Mouse (Mus musculus) A20 (cell line): ENCODE measurements around the gene Tyms.
"Not testable (repeated sequence)": the region's sequence is repeated elsewhere in the genome, so short reads cannot be mapped to it uniquely, and the experiment has no call there.

ENCODE experiments used
- DNase-seq: peaks from one replicate; pipeline ENCODE4 v3.0.0-alpha.2; 2011; ENCODE audit warnings: low read depth, low spot score

Tyms gene

DNA sequence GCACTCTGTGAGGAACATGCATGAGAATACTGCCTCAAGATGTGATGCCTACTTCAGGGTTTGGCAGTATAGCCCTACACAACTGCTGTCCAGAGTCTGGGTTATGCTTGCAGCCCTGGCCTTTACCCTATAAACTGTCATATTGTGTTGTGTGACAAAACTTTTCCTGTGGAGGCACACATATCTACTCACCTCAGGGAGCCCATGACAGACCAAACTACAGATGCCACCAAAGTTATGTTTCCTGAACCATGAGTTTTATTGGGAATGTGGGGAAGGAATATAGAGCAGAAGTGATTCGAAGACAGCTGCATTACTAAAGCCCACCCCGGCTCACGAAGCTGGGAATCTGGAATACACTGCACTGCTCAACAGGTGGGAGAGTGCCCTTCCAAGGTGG lies 29.9 kb upstream of the Tyms start:
- DNase-seq, result no peak

DNA sequence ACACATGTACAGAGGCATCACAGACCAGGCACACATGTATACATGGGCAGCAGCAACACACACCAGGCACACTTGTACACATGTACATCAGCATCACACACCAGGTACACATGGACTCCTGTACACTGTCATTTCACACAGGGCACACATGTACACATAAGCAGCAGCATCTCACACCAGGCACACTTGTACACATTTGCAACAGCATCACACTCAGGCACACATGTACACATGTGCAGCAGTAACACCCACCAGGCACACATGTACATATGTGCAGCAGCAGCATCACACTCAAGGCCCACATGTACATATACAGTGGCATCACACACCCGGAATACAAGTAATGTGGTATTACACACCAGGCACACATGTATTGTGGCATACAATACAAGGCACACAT lies 24.8 kb upstream of the Tyms start:
- no peak for DNase-seq

DNA sequence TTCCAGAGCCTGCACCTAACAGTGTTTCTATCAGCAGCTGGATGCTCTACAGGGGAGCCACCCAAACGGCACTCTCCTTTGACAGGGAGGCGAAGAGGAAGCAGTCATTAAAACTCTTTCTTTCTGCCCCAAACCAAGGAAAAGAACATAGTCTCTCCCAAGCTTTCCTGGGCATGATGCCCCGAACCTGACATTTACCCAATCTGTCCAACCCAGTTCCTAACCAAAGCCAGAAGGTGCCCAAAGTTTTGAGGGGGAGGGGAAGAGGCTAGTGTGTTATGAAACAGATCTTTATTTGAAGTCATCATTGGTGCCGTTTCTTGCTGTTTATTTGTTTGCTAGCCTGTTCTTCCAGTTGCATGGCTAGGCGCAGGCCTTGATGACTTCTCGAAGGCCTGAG lies 22.3 kb upstream of the Tyms start:
- no peak for DNase-seq

DNA sequence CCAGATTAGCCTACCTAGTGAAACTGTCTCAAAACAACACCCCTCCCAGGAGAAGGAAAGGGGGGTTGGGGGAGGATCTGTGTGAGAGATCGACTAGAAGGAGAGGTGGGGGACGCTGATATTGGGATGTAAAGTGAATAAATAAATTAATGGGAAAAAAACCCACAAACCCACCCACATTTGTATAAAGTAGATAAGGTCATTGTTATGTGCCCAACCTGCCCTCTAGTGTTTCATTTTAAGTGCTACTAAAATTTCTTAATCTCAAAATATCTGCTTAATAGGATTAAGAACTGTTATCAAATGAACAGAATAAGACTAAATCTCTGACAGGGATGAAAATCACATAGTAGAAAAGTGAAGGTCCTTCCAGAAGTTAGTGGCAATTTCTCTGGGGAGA lies 21.0 kb upstream of the Tyms start:
- DNase-seq, result no peak

DNA sequence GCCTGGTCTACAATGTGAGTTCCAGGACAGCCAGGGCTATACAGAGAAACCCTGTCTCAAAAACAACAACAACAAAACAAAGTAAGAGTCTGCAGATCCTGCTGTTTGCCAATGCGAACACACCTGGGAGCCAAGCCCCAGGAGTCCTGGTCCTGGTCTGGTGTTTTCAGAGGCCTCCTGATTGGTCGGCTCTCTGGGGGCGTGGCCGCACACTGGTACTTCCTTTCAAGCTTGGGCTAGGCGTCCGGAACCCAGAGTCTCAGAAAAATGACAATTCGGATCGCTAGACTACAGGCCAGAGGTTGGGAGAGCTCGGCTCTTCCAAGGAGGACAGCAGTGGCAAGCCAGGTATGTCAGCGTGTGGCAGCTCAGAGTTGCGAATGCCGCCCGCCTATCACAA lies 19.3 kb upstream of the Tyms start:
- peak; percentile 56 for DNase-seq

DNA sequence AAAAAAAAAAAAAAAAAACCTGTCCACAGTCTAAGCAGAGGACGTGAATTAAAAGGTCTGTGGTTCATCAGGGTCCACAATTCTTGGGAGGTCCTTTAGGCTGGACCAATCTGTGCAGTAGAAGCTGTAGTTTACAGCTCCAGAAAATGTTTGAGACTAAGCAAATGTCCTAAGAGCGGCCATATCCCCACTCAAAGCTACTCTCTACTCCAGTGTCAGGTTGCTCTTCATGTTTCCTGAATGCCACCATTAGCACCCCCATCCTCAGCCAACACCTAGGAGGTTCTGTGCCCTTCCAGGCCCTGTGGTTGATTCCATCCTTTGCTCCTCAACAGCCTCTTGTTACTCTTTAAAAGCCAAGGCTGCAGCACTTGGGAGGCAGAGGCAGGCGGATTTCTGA lies 1.0 kb downstream of the Tyms start:
- peak; percentile 34 for DNase-seq

DNA sequence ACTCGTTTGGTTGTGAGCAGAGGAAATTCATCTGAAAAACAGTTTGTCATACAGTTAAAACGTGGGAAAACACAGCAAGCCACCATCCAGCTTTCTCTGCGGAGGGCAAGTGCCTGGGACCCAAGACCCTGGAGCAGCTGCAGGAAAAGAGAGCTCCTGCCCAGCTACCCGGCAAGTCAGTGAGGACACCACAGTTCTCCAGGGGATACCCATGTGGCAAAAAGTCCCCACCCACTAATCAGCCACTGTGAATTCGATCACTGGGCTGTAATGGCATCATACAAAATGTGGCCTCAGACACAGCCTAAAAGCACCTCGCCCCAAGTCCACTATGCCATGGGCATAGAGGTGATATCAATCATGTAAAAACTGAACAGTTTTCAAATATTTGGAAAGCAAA lies 1.7 kb downstream of the Tyms start:
- DNase-seq, result no peak

DNA sequence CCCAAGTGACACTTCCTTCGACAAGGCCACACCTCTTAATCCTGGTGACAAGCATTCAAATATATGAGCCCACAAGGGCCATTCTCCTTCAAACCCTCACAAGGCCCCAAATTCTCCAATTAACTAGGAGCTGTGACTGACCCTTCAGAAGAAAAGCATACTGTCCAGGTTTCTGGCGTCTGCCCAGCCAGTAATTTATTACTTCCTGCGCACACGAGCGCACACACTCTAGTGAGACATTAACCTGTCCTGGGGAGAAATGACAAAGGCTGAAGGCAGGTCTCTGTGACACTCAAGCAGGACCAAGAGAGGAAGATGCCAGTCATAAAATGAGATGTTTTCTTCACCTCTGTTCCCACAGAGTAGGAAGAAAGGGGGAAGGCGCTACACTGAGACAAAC lies 5.7 kb downstream of the Tyms start:
- DNase-seq, result no peak

DNA sequence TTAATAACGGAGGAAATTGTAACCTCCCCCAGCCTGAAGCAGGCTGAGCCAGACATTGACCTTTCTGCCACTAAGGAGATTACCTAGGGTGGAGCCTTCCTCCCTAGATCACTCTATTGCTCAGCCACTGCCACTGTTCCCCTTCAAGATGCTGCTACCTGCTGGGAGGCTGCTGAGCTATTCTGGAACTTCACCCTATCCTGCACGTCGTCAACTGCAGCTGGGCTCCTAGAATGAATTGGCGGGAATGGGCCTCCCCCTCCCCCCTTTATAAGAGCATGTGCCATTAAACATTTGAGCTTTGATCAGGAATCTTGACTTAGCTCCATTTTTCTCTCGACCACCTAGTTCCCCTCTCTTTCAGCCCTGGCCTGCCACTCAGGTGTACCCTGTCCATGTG lies 13.8 kb downstream of the Tyms start:
- not testable (repeated sequence) for DNase-seq

DNA sequence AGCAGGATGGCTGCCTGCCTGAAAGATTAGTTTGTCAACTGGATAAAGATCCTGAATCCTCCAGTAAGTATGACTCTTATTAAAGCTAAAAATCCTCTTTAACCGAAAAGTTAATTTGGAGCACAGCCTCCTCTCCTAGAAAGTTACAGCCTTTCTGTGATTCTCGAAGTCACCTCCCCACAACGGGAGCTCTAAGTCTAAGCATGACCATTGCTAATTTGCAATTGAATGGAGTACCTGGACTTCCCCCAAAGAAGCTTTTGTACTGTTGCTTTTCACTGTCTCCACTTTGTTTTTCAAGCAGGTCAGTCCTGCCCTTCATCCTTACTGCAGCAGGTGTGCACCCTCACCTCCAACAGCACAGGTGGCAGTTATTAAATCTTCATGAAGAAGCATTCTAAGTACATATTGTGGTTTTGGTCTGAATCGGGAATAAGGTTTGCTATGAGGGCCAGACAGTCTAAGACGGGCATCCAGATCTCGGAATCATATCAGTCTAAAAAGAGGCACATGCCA lies 15.1 kb downstream of the Tyms start:
- DNase-seq, result no peak

DNA sequence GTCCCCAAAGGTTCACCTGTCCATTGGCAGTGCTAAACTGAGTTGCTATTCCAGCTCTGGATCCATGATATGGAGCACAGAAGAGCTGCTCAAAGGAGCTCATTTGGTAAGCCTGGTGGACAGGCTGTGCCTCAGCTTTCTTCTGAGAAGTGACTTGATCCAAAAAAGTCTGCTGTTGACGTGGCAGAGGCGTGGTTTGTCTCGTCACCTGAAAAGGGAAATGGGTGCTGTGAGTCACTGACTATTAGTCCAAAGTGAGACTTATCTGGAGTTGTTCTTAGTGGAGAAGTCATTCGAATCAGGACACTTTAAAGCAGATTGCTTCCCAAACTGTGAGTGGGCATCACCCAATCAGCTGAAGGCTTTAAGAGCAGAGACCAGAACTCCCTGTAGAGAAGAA lies 33.6 kb downstream of the Tyms start:
- peak; percentile 33 for DNase-seq

DNA sequence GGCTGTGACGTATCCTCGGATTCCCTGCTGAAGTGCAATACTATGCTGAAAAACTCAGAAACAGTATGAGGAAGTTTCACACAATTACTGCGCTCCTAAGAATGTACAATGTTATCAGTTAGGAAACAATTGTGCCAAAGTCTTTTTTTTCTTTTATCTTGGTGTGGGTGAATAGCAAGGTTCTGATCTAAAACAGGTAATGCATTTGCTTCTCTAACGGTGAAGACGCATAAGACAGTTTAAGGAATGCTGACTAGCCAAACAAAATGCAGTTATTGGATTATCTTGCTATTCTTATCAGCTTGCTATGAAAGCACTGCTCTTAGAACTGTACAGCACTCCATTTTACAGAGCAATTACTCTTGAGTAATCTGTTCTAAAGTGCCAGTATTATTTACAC lies 34.1 kb downstream of the Tyms start:
- not testable (repeated sequence) for DNase-seq

DNA sequence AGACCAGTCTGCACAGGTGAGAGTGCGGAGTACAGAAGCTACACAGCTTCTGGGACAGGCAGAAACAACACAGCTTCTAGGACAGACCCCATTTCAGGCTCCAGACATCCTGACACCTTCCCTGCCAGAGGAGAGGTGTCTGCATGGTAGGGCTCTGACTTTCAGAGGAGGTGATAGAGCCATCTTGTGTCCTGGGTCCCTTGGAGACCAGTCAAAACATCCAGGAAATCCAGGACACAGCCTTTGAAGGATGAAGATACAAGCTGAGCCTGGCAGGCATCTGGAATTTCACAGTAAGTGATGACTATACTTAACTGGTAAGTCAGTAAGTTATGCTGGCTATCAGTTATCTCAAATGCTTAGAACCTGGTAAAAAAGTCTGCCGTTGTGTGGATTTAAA lies 36.3 kb downstream of the Tyms start:
- DNase-seq, result not testable (repeated sequence)

DNA sequence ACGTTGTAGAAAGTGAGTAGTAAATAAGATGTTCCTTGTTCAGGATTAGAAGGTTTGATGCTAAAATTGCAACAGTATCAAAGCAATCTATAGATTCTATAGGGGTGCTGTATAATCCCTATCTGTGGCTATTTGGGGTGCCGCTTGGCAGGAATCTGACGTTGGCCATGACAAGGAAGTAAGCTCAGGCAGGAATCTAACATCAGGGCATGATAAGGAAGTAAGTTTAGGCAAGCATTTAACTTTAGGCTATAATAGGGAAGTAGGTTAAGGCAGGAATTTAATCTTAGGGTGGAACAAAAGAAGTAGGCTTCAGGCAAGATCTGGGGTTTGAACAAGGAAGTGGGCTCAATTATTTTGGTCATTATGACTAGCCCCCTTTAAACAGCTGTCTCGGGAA lies 37.6 kb downstream of the Tyms start:
- DNase-seq, result not testable (repeated sequence)

DNA sequence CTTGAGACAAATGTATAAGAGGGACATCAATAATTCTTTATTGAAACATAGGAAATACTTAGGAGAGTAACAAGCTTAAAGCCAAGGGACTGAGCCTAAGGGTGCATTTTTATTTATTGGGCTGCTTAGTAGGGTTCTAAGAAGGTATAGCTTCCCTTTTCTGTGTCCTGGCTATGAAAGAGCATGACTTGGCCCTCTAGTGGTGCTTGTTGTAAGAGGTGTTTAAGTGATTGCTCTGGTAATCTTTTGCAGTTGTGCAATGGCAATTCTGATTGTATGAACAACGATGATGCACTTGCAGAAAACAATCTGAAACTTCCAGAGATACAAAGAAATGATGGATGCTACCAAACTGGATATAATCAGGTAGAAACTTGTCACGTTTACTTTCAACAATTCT lies 58.8 kb downstream of the Tyms start:
- DNase-seq, result peak; percentile 63

DNA sequence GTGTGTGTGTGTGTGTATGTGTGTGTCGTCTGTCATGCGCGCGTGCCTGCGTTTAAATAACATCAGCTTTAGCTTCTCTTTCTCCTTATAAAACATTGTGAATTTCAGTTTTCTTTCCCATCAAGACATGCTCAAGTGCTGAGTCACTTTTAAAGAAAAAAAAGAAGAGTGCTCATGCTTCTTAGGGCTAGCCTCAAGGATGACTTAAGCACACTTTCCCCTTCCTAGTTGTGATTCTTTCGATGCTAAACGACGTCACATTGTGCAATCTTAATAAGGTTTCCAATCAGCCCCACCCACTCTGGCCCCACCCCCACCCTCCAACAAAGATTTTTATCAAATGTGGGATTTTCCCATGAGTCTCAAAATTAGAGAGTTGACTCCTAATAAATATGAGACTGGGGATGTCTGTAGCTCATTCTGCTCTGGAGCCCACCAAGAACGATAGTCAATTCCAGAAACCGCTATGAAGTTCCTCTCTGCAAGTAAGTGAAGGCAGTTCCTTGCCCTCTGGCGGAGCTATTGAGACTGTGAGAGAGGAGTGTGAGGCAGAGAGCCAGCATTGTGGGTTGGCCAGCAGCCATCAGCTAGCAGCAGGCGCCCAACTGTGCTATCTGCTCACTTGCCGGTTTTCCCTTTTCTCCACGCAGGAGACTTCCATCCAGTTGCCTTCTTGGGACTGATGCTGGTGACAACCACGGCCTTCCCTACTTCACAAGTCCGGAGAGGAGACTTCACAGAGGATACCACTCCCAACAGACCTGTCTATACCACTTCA lies 60.5 kb downstream of the Tyms start, which contains the start of gene Il6:
Il6 (plus strand) TSS at position 389 of the 778 bp plus-strand sequence.
- no peak for DNase-seq
